Mouse (Mus musculus) layer of hippocampus, adult 9-11 months (tissue): ENCODE measurements at regions not wholly inside any gene's neighbourhood (a gene's known extent, or its start where the extent isn't known, plus 50 kb on each side); places are given as distances from the start of the nearest gene placed in this dataset.

Experiments used
- DNase-seq: peaks from one replicate; pipeline ENCODE4 v3.0.0; 2022

DNA sequence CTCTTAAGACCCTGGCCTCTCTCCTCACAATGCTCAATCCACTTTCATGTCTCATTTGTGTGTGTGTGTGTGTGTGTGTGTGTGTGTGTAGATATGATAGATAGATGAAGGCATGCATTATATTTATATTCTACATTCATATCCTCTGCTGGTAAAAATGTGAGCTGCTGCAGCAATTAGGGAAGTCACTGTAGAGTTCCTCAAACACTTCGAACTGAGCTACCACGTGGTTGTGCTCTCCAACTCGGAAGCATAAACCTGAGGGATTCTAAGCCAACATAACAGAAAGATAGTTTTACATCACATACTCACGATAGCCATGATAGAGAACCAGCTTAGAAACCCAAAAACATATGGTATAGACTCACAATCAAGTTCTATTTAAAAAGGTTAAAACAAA lies 565.5 kb upstream of the B3galt2 start:
- DNase-seq, result no peak

DNA sequence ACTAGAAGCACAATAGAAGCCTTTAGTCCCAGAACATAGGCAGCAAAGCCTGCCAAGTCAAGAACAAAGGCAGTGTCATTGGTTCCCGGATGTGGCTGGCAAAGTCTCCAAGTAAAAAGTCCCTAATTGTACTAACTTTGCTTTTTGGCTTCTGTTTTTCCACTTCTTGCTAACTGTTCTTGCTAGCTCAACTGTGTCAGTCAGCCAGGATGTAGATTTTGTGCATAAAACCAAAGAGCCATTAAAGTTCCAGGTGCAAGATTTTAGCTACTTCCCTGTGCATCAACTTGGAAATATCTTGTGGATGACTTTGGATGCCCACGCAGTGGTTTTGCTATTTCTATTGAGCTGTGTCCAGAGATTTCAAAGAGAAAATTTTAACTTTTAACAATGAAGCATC lies 560.0 kb upstream of the B3galt2 start:
- DNase-seq, result peak; percentile 13

DNA sequence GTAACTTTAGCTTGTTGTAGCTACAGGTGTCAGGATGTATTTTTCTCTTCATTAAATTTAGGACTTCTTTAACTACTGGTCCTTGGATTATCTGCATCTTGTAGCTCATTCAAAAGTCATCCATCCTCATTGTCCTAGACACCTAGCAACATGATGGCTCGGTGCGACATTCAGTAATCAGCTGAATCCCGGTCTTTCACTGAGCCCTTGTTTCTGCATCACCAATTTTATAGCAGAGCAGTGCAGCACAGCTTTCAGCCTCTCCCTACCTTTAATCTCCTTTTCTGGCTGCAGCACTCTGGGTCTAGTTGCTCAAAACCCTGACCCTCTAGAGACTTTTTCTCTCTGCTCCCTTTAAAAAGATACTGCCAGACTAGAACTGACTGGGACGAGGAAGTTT lies 543.6 kb upstream of the B3galt2 start:
- DNase-seq, result no peak

DNA sequence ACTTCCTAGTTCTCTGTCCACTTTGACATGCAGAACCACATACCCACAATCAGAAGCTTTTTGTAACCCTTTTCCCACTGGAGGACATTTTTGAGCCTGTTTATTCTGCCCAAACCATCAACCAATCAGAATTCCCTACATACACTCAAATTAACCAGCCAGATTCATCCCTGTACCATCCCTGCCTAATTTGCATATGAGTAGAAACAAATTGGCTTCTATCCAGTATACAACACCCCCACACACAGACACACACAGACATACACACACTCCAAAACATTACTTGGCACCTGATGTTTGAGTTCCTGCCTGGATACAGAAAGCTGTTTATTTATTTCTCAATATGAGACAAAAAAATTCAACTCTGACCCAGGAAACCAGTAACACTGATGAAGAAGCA lies 542.2 kb upstream of the B3galt2 start:
- DNase-seq, result peak; percentile 20

DNA sequence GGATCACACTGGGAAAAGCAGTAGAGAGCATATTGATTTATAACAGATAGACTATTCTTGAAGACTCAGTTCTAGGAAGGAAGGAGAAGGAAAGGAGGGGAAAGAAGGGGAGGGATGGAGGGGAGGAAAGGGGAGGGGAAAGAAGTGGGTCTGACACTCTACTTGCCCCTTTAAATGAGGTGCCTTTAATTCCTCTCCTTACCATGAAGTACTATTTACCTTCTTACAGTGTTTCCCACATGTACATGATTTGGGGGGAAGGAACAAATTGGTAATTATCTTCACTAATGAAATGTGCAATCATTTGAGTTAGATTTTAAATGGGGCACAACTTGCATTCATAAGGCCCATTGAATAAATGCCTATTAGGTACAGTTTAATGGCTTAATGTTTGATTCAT lies 518.3 kb upstream of the B3galt2 start:
- no peak for DNase-seq

DNA sequence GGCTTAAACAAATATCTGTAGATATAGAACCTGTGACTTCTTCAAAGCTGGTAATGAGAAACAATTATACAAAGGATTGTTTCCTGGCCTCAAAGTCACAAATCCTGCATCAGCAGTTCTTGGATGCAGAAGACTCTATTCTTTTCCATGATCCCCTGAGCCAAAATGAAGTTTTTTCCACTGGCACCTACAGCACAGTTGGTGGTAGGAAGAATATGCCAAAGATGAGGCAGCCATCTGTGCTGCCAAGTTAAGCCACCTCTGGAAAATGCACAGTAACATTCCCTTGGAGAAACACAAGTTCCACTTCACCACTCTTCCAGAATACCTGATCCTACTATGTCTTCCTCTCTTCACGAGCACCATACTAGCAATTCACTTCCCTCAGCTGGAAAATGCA lies 510.2 kb upstream of the B3galt2 start:
- DNase-seq, result no peak

DNA sequence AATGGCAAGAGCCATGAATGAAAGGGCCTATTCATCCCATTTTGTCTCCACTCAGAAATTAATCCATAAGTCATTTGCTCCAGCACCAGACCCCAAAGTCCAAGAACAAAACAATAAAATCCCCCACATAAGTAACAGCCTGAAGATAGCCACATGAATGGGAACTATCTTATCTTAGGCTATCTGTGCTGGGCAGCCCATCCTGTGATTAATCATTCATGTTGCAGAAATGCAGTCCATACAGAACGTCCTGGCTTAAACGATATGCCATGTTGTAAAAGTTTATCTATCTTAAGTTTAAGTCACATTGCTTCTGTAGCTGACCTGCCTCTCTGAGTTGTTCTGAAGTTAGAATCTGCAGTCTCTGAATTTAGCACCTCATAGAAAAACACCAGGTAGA lies 507.7 kb upstream of the B3galt2 start:
- no peak for DNase-seq

DNA sequence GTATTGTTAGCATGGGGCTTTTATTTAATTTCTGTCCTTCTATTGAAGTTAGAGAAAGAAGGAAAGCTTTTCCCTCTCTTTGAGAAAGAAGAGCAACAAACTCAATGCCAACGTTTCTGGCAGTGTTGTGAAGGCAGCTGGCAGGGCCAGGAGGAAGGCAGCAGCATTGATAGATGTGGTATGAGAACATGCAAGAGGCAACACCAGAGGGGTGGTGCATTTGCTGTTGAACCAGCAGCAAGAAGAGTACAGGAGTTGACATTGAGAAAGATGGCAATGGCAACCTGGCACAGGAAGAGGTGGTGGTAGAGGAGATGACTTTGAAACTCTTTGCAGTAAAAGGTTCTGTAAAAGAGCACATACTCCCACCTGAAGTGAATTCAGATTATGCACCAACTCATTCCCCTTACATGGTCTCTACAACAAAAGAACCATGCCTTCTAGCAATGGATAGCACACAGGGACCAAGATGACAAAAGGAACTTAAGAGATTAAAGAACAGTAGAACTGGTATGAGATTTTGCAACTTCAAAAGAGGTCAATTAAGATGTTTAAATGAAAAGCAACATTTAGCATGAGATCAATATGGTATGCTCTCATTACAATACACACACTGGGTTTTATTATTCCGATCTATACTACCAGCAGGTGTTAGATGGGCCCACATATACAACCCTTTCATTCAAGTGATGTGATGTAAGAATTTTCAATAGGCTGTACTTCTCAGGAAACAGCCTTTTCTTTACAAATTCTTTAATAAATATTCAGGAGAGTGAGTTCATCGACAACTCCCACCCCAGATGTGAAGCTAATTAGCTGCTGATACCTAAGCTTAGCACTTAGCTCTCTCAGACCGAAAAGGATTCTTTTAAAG lies 495.1 kb upstream of the B3galt2 start:
- DNase-seq, result no peak

DNA sequence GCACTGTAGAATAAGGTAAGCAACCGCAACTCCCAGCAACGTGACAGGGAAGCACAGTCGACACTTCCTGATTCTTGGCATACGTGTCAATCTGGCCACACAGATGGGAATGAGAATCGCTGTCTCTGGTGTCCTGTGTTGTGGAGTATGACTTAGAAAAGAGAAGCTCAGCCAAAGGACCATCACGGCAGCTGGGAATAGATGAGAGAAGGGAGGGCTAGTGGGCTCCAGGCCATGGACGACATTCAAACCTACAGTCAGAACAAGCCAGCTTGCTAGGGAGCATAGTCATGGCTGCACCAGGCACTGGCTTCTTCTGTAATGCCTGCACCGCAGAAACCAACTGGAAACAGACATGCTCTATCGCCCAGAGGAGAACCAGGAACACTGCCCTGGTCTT lies 469.2 kb upstream of the B3galt2 start:
- DNase-seq, result peak; percentile 14

DNA sequence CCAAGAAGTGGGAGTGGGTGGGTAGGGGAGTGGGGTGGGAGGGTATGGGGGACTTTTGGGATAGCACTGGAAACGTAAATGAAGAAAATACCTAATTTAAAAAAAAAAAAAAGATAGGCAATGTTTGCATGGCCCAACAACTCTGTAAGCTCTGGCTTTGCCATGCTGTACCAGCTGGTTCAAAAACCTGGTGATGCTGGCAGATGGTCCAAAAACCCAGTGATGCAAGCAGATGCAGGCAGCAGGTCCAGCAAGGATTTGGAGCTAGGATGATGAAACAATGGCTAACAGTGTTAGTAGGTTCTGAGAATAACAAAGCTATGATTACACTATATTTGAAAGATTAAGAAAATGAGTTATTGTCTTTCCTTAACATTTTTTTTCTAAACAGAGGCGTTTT lies 466.6 kb upstream of the B3galt2 start:
- DNase-seq, result peak; percentile 81

DNA sequence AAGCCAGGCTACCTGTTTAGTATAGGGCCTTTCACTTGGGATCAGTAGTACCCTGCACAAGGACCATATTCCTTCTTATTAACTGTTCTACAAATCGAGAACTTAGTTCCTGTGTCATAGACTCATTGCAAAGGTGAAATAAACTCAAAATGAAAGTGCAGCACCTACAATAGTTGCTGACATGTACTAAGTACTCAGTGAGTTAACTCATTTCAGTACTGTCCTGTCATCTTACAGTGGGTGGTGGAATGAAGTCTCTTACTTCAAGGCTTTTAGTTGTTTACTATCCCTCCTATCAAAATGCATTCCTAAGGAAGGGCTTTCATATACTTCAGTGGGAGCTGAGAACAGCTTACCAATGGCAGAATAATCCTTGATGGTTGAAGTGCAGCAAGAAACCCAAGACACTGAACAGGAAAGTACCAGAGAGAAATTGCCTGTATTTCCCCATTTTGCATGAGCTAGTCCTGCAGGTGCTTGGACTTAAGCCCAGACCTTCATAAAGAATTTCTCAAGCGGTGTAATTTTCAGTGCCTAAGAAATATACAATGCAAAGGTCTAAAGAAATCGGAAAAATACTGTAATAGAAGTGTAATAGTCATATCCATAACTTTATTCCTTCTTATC lies 448.2 kb upstream of the B3galt2 start:
- no peak for DNase-seq

DNA sequence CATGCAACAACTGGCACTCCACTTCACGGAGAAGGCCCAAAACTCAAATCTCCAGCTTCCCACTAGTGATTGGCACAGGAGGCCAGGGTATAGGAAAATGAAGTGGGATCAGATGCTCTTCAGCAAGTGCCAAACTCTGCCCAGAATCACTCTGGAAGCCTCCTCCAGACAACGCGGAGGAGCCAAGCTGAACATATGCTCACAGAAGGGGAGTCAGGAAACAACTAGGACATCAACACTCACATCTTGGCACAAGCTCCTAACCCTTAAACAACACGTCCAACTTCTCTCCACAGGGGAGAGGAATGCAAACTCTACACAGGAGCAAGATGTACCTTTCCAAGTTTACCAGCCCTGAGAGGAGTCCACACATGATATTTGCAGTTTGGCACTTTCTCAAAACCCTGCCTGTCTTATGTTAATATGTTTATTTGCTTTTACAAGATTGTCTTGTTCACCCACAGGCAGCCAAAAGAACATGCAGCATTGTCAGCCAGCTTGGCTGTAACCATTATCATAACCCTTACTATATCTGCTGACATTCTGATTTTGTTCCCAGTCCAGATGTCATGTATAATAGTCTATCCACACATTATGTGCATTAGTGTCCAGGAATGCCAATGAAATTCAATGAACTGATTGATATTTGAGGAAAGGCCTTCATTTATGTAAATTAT lies 440.1 kb upstream of the B3galt2 start:
- DNase-seq, result peak; percentile 72

DNA sequence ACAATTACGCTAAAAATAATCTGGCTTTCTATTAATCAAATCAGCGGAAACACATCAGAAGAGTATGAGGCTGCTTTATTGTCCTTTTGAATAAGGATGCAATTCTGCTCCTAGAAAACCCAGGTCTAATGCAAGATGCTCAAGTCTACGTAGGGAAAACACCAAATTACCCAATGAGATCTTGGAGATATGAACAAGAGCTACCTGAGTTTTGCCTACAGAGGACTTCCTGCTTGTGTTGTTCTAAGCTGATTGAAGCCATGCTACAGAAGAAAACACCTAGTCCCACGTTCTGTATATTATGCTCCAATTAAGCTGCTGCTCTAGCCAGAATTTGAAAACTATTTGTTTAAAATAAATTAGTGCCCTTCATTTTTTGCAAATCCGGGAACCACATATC lies 439.5 kb upstream of the B3galt2 start:
- DNase-seq, result no peak

DNA sequence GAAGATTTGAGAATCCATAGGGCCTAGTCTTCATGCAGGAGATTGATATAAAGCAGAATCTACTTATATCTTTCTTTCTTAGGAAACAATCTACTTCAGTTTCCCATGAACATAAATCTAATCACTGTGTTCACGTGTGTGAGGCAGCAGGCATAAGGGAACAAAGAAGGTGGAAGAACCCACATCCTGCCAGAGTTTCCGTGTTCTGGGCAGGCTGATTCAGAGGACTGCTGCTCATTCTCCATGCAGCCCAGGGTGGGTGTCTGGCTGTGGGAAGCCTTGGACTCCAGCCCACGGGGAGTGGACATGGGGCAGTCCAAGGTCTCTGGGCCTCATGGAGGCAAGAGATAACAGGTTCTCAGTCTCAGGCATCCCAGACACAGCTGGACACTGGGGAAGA lies 438.3 kb upstream of the B3galt2 start:
- DNase-seq, result no peak

DNA sequence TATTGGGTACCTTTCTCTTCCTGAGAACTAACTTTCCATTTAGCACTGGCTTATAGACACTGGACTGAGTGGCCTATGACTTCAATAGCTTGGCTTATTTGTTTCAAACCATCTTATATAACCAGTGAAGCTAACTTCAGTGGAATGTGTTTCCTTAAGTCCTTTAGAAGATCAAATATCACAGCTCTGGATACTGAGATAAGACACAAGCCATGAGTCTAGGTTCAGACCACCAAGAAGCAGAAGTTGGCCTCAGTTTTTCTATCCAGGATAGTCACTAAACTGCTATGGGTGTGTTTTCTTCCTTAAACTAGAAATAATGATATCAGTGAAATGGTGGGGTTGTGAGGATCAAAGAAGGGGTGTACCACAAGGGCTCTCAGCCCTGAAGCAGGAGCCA lies 436.4 kb upstream of the B3galt2 start:
- no peak for DNase-seq

DNA sequence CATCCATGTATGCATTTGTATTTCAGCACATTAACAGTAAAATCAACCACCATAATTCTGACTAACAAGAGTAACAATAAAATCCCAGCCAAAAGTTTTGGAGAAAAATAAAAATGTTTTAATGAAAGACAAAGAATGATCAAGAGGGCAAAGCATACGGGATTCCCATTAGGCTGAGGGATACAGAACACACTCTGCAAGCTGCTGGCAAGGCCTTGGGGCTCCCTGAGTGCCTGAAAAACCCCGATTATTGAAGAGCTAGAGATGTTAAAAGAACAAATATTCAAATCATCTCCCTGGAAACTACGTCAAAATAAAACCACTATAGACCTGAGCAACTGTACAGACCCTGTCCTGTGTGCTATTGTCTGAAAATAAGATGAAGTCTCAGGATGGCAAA lies 433.5 kb upstream of the B3galt2 start:
- peak; percentile 12 for DNase-seq

DNA sequence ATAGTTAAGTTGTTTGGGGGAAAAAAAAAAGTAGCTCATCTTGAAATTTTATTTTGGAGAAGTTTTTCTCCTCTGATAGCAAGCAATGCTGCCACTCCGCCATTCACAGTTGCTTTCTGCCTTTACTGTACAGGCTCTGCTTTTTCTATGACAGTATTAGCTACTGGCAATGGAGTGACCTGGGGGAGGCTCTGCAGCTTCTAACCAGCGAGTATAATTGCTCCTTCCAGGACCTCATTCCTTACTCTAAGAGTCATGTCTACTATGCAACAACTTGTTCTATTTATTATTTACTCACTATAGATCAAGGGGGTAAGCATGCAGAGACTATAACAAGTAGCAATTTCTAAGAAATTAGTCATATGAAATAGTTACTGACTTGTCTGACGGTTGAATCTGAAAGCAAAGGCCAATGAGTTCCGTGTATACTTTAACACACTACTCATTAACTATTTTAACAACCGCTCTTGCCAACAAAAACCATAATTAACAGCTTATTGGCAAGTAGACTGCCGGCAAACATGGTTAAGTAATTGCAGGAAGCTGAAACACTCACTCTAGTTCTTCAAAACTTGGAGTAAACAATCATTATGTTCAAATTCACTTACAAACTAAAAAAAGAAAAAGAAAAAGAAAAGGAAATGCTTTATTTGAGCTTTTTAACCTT lies 432.9 kb upstream of the B3galt2 start:
- no peak for DNase-seq

DNA sequence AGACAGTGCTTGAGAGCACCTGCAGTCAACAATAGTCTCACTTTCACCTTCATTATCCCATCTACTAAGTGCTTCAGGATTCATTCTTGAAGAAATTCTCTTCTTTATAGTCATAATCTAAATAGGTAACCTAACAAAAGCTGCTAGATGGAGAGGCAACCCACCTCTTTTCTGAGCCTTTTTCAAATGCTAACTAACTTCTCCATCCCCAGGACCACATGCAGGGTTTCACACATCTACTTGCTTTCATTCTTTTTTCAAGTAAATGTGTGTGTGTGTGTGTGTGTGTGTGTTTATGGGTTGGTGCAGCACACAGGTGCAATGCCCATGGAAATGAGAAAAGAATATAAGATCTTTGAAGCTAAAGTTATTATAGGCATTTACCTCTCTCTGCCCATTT lies 423.1 kb upstream of the B3galt2 start:
- no peak for DNase-seq

DNA sequence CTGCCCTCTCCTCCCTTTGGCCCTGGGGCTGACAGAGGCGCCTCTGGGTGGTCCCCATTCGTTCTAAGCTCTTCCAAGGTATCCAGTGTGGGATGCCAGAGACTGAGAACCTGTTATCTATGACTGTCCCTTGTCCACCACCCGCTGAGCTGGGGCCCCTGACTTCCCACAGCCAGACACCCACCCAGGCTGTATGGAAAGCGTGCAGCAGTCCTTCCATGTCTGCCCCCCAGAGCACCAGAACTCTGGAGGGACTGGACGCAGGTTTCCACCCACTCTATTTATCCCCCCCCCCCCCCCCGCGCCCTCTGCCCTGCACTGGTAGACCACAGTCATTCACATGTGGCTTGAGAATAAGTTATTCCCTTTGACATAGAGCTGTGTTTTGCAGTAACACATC lies 408.5 kb upstream of the B3galt2 start:
- no peak for DNase-seq

DNA sequence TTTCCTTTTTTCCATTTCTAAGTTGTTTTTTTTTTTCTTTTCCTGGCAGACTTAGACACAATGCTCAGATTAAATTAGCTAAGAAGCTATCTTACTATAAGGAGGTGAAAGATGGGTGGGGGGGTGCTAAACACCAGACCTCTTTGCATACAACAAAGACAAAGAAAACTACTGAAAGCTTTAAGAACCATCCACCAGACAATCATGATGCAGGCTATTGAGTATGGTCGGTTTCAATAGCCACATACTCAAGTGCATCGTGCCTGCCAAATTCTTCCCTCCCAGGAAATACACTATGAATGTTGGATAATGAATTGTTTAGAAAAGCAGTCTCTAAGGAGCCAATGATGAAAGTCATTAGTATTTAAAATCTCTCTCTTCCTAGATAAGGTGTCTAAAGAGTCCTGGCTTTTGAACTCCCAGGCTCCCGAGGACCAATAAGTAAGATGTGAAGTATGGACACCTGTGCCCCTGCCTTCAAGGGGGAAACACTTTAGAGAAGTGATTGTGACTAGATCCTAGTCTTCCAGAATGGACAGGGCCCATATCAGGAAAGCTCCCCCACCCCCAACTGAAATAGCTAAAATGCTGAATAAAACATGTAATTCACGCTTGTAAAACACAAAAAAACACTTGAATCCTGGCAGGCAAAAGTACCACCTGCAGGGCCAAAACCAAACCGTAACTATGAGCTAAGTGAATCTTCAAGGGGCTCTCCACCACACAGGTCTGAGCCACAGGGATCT lies 381.8 kb upstream of the B3galt2 start:
- DNase-seq, result no peak

DNA sequence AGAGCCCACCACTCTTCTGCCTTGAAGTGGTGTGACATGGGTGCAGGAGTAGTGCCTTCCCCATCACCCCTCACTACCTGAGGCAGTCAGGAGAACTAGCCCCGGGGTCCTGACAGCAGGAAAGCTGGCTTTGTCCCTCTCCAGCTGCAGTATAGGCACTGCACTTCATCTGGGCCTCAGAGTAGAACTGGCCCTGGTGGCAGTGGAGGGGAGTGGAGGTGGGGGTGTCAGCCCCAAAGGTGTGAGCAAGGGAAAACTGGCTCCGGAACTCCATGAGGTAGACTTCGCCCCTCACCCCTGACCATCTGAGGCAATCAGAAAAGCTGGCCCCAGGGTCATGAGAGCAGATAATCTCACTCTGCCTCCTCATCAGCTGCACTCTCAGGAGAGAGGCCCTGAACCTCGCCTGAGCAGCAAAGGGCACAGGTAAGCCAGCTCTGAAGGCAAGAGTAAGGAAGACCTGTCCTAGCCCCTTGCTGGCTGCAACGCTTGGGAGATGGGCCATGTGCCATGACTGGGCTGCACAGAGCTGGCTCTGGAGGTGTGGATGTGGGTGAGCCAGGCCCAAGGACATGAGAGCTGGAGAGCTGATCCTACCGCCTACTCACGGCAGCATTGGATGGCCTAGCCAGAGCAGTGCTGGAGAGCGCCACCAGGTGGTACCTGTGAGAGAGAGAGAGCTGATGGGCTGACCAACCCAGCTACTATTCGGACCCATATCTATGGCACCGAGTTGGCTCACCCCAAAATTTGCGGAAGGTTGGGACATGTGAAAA lies 377.0 kb upstream of the B3galt2 start:
- no peak for DNase-seq

DNA sequence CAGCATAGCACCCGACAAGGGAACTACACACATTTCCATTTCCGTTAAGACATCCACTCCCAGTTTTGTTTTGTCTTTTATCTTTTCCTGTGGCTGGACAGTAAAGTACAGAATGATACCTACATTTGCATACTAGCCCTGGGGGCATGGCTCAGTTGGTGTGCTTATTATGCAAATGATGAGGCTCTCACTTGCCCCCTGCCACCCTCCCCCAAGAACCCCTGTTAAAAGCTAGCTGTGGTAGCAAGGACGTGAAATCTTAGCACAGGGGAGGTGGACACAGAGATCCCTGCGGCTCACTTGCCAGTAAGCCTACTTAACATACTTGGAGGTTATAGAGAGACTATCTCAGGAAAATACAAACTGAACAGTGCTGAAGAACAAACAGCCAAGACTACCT lies 375.2 kb upstream of the B3galt2 start:
- DNase-seq, result no peak
